Mouse (Mus musculus): ENCODE measurements around the gene Dzip1l. TPM values are rescaled to one million over a fixed set of nuclear protein-coding genes. Genes with fewer than 3 reads are reported as not detected.

The Dzip1l gene
- polyA plus RNA-seq, 1 experiment = 1.3 TPM

DNA sequence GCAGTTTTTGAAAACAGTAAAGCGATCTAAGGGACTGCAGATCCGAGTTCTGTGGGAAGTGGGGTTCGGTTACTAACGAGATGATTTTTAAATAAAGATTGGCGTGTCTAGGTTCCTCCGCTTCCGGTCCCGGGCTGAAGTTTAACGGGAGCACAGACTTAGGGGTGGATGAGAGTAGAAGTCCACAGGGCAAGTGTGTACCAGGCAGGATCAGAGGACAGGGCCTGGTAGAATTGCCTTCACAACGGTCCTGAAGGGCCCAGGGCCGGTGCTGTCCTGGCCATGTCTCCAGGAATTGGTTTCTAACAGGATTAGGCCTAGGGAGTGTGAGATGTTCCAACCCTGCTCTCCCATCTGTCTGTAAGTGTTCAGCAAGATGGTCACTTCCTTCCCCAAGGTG lies 775 bp downstream of the Dzip1l start:
- H3K36me3 ChIP-seq (ENCODE audit: control insufficient read depth, insufficient read depth, low read length) = no peaks in the 10 kb centered on the region
- H3K27ac ChIP-seq (ENCODE audit: control insufficient read depth, insufficient read depth, low read length) = no peak overlapping the region
- 27% methylated on average over 11 of the region's 11 CpGs for WGBS
- TF ChIP-seq CTCF (IDR thresholded peaks at IDR 0.05; ENCODE audit: borderline replicate concordance, control insufficient read depth, extremely low read depth, insufficient read depth, low read length, poor library complexity) (no peak), POLR2A (IDR thresholded peaks at IDR 0.05; ENCODE audit: control insufficient read depth, extremely low read depth, insufficient read depth, low read length, poor library complexity) (no peak)
- peaks cover 3% of the 10 kb centered on the region; the same call in 1 of the 2 replicates for H3K27me3 ChIP-seq (ENCODE audit: control insufficient read depth, insufficient read depth, low read length)
- no peaks in the 10 kb centered on the region for H3K4me1 ChIP-seq (replicated peaks; ENCODE audit: control insufficient read depth, insufficient read depth, low read length)
- H3K4me3 ChIP-seq (ENCODE audit: control insufficient read depth, insufficient read depth, low read length) = 0 out of 2 replicates have a peak overlapping the region, but pooled peaks have one; percentile 5
- no peak for DNase-seq

- Histone ChIP-seq H3K27me3 (ENCODE audit: control insufficient read depth, insufficient read depth, low read length) (peaks cover 3% of the 10 kb centered on the region; the same call in 1 of the 2 replicates), H3K4me1 (replicated peaks; ENCODE audit: control insufficient read depth, insufficient read depth, low read length) (no peaks in the 10 kb centered on the region), H3K36me3 (ENCODE audit: control insufficient read depth, insufficient read depth, low read length) (no peaks in the 10 kb centered on the region), H3K4me3 (ENCODE audit: control insufficient read depth, insufficient read depth, low read length) (no peak overlapping the region), H3K27ac (ENCODE audit: control insufficient read depth, insufficient read depth, low read length) (no peak overlapping the region)
- TF ChIP-seq CTCF (IDR thresholded peaks at IDR 0.05; ENCODE audit: borderline replicate concordance, control insufficient read depth, extremely low read depth, insufficient read depth, low read length, poor library complexity) = no peak
- no peak for TF ChIP-seq POLR2A (IDR thresholded peaks at IDR 0.05; ENCODE audit: control insufficient read depth, extremely low read depth, insufficient read depth, low read length, poor library complexity)
- 81% methylated on average over 9 of the region's 9 CpGs for WGBS
- no peak for DNase-seq
These were observed 1.3 kb downstream of the Dzip1l start for GRCm38 (mm10) chr9:99630528-99631125.

- no peak for DNase-seq
- Histone ChIP-seq H3K4me1 (replicated peaks; ENCODE audit: control insufficient read depth, insufficient read depth, low read length) (no peaks in the 10 kb centered on the region), H3K36me3 (ENCODE audit: control insufficient read depth, insufficient read depth, low read length) (no peaks in the 10 kb centered on the region), H3K27ac (ENCODE audit: control insufficient read depth, insufficient read depth, low read length) (no peak overlapping the region), H3K27me3 (ENCODE audit: control insufficient read depth, insufficient read depth, low read length) (peaks cover 3% of the 10 kb centered on the region; the same call in 1 of the 2 replicates), H3K4me3 (ENCODE audit: control insufficient read depth, insufficient read depth, low read length) (no peak overlapping the region)
- WGBS = 91% methylated on average over 2 of the region's 2 CpGs
- TF ChIP-seq POLR2A (IDR thresholded peaks at IDR 0.05; ENCODE audit: control insufficient read depth, extremely low read depth, insufficient read depth, low read length, poor library complexity) (no peak), CTCF (IDR thresholded peaks at IDR 0.05; ENCODE audit: borderline replicate concordance, control insufficient read depth, extremely low read depth, insufficient read depth, low read length, poor library complexity) (no peak)
These were observed 2.5 kb downstream of the Dzip1l start for GRCm38 (mm10) chr9:99631781-99632180.

DNA sequence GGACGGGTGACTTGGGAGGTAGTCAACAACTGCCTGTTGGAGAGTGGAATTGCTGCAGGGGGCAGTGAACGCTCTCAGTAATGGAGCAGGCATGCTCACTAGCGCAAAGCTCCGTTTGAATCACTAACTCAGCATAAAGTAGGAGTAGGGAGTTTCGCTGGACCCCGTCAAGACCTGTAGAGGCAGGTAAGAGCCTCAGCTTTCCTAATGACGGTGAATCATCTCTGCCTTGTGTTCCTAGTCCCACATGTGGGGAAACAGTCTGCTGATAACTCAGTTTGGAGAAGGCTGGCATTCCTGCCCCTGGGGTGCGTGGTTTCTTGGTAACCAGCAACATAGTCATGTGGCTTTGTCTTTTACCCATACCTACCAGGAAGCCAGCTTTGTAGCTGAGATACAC lies 3.0 kb downstream of the Dzip1l start:
- Histone ChIP-seq H3K27me3 (ENCODE audit: control insufficient read depth, insufficient read depth, low read length) (peaks cover 3% of the 10 kb centered on the region; the same call in 1 of the 2 replicates), H3K27ac (ENCODE audit: control insufficient read depth, insufficient read depth, low read length) (no peak overlapping the region), H3K4me3 (ENCODE audit: control insufficient read depth, insufficient read depth, low read length) (no peak overlapping the region), H3K4me1 (replicated peaks; ENCODE audit: control insufficient read depth, insufficient read depth, low read length) (no peaks in the 10 kb centered on the region), H3K36me3 (ENCODE audit: control insufficient read depth, insufficient read depth, low read length) (no peaks in the 10 kb centered on the region)
- no peak for TF ChIP-seq CTCF (IDR thresholded peaks at IDR 0.05; ENCODE audit: borderline replicate concordance, control insufficient read depth, extremely low read depth, insufficient read depth, low read length, poor library complexity)
- no peak for TF ChIP-seq POLR2A (IDR thresholded peaks at IDR 0.05; ENCODE audit: control insufficient read depth, extremely low read depth, insufficient read depth, low read length, poor library complexity)
- 85% methylated on average over 8 of the region's 8 CpGs for WGBS
- DNase-seq = no peak

- DNase-seq = no peak
- H3K36me3 ChIP-seq (ENCODE audit: control insufficient read depth, insufficient read depth, low read length) = no peaks in the 10 kb centered on the region
- 97% methylated on average over 1 of the region's 1 CpGs for WGBS
- H3K4me3 ChIP-seq (ENCODE audit: control insufficient read depth, insufficient read depth, low read length) = no peak overlapping the region
- H3K27me3 ChIP-seq (ENCODE audit: control insufficient read depth, insufficient read depth, low read length) = no peaks in the 10 kb centered on the region
- TF ChIP-seq POLR2A (IDR thresholded peaks at IDR 0.05; ENCODE audit: control insufficient read depth, extremely low read depth, insufficient read depth, low read length, poor library complexity) (no peak), CTCF (IDR thresholded peaks at IDR 0.05; ENCODE audit: borderline replicate concordance, control insufficient read depth, extremely low read depth, insufficient read depth, low read length, poor library complexity) (no peak)
- no peak overlapping the region for H3K27ac ChIP-seq (ENCODE audit: control insufficient read depth, insufficient read depth, low read length)
- H3K4me1 ChIP-seq (replicated peaks; ENCODE audit: control insufficient read depth, insufficient read depth, low read length) = no peaks in the 10 kb centered on the region
These were observed 7.5 kb downstream of the Dzip1l start for GRCm38 (mm10) chr9:99636776-99637175.

DNA sequence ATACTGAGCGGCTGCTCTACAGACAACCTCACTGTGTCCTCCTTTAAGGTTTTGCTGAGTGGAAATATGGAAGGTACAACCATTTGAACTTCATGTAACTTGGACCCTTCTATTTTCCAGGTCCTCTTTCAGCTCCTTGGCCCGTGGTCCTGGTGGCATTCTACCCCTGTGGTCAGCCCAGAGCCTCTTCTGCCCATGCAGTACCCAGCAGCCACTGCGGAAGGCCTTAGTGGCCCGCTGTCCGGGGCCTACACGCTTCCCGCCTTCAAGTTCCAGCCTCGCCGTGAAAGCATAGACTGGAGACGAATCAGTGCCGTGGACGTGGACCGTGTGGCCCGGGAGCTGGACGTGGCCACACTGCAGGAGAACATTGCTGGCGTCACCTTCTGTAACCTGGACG lies 7.9 kb downstream of the Dzip1l start:
- H3K4me1 ChIP-seq (replicated peaks; ENCODE audit: control insufficient read depth, insufficient read depth, low read length) = no peaks in the 10 kb centered on the region
- 94% methylated on average over 17 of the region's 17 CpGs for WGBS
- no peak overlapping the region for H3K27ac ChIP-seq (ENCODE audit: control insufficient read depth, insufficient read depth, low read length)
- no peak for TF ChIP-seq CTCF (IDR thresholded peaks at IDR 0.05; ENCODE audit: borderline replicate concordance, control insufficient read depth, extremely low read depth, insufficient read depth, low read length, poor library complexity)
- no peak for TF ChIP-seq POLR2A (IDR thresholded peaks at IDR 0.05; ENCODE audit: control insufficient read depth, extremely low read depth, insufficient read depth, low read length, poor library complexity)
- no peaks in the 10 kb centered on the region for H3K27me3 ChIP-seq (ENCODE audit: control insufficient read depth, insufficient read depth, low read length)
- no peaks in the 10 kb centered on the region for H3K36me3 ChIP-seq (ENCODE audit: control insufficient read depth, insufficient read depth, low read length)
- no peak overlapping the region for H3K4me3 ChIP-seq (ENCODE audit: control insufficient read depth, insufficient read depth, low read length)
- DNase-seq = no peak

DNA sequence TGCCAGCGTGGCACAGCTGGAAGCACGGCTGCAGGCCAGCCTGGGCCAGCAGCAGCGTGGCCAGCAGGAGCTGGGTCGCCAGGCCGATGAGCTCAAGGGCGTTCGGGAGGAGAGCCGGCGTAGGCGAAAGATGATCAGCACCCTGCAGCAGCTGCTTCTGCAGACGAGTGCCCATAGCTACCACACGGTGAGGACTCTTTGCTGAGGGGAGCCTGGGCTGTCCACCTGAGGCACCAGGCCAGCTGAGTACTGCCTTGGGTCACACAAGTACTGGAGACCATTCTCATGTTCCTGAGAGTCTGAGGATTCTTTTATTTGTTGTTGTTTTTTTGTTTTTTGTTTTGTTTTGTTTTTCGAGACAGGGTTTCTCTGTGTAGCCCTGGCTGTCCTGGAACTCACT lies 8.4 kb downstream of the Dzip1l start:
- 95% methylated on average over 13 of the region's 13 CpGs for WGBS
- no peak for DNase-seq
- TF ChIP-seq CTCF (IDR thresholded peaks at IDR 0.05; ENCODE audit: borderline replicate concordance, control insufficient read depth, extremely low read depth, insufficient read depth, low read length, poor library complexity) (no peak), POLR2A (IDR thresholded peaks at IDR 0.05; ENCODE audit: control insufficient read depth, extremely low read depth, insufficient read depth, low read length, poor library complexity) (no peak)
- no peaks in the 10 kb centered on the region for H3K36me3 ChIP-seq (ENCODE audit: control insufficient read depth, insufficient read depth, low read length)
- H3K27ac ChIP-seq (ENCODE audit: control insufficient read depth, insufficient read depth, low read length) = no peak overlapping the region
- H3K4me1 ChIP-seq (replicated peaks; ENCODE audit: control insufficient read depth, insufficient read depth, low read length) = no peaks in the 10 kb centered on the region
- H3K4me3 ChIP-seq (ENCODE audit: control insufficient read depth, insufficient read depth, low read length) = no peak overlapping the region
- H3K27me3 ChIP-seq (ENCODE audit: control insufficient read depth, insufficient read depth, low read length) = no peaks in the 10 kb centered on the region

Measured in thymus, adult 2 months (tissue).